ENCODE assay signal across 16 mouse cellular contexts in the genomic region with DNA sequence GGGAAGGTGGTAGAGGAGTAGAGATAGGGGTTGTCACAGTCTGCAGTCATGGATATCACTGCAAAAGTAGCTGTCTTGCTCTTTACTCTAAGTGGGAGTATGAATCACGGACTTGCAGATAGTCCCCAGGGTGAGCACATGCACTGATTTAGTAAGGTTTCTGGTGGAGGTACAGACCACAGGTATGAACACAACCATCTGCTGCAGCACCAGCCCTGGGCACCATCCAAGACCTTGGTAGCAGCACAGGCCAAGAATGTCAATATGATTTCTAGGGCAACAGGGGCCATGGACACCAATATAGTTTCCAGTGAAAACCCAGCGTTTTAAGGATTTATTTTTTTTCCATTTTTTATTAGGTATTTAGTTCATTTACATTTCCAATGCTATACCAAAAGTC.
DNase-seq lines count a peak whose midpoint lies in the region.
"Had no signal": no experiment of that assay in that cellular context is flagged by ENCODE, and none has a peak within 500 bp of the region (broad histone marks: within the 10 kb centered on the region; RNA-seq: fewer than 3 reads in every experiment).

No protein-coding gene starts in this region.

- H3K27me3 ChIP-seq in limb, embryonic 10.5 days (ENCODE audit: low read depth, poor library complexity, severe bottlenecking): no peaks in the 10 kb centered on the region
- H3K27me3 ChIP-seq: forebrain, embryonic 13.5 days; heart, embryonic 13.5 days; hindbrain, embryonic 15.5 days had no signal

- DNase-seq in brain, adult 2 months (ENCODE audit: low read depth, low spot score): peak; percentile 74
- DNase-seq in cerebellum, adult 18-20 months: peak; percentile 66 to 68
- DNase-seq in cerebellum, adult 9-11 months: peak; percentile 77
- DNase-seq in cerebellum, postnatal 36 days: peak; percentile 80 to 81
- no peak for DNase-seq in right cerebral cortex, adult 2 months (ENCODE audit: low spot score in 2 of 2)
- DNase-seq in layer of hippocampus, postnatal 10 days (ENCODE audit: low spot score in 2 of 2): no peak
- DNase-seq in limb, embryonic 10.5 days (ENCODE audit: low spot score): no peak
- DNase-seq: adrenal gland, postnatal 10 days; forebrain, postnatal 0 days; gastrocnemius, postnatal 36 days; heart, adult 11 months; heart, postnatal 36 days had no signal

- no peaks in the 10 kb centered on the region for H3K36me3 ChIP-seq in limb, embryonic 10.5 days
- H3K36me3 ChIP-seq: embryonic facial prominence, embryonic 10.5 days; heart, embryonic 13.5 days; hindbrain, embryonic 15.5 days had no signal

- H3K4me1 ChIP-seq in limb, embryonic 10.5 days: no peaks in the 10 kb centered on the region
- H3K4me1 ChIP-seq: embryonic facial prominence, embryonic 10.5 days; forebrain, embryonic 13.5 days; heart, embryonic 13.5 days; hindbrain, embryonic 15.5 days had no signal

- 89% methylated on average over 2 of the region's 2 CpGs for WGBS in limb, embryonic 10.5 days

- no peak overlapping the region for H3K4me3 ChIP-seq in limb, embryonic 10.5 days
- H3K4me3 ChIP-seq: embryonic facial prominence, embryonic 10.5 days; forebrain, embryonic 13.5 days; heart, embryonic 13.5 days; hindbrain, embryonic 15.5 days had no signal

- H3K27ac ChIP-seq in limb, embryonic 10.5 days: no peak overlapping the region
- H3K27ac ChIP-seq: embryonic facial prominence, embryonic 10.5 days; forebrain, embryonic 13.5 days; heart, embryonic 13.5 days; hindbrain, embryonic 15.5 days had no signal

- H3K9me3 ChIP-seq in limb, embryonic 10.5 days (replicated peaks): no peaks in the 10 kb centered on the region
- H3K9me3 ChIP-seq: embryonic facial prominence, embryonic 10.5 days; forebrain, embryonic 13.5 days; heart, embryonic 13.5 days; hindbrain, embryonic 15.5 days had no signal

Comparison
In these comparisons a context has a peak if more than half of its experiments do, and no peak if none do; other contexts are left out.
1. DNase-seq: peak in brain, adult 2 months (single experiment), cerebellum, adult 18-20 months (2 of 2), cerebellum, adult 9-11 months (single experiment) and cerebellum, postnatal 36 days (2 of 2); none in right cerebral cortex, adult 2 months (0 of 2), layer of hippocampus, postnatal 10 days (0 of 2) and limb, embryonic 10.5 days (single experiment).